Mouse (Mus musculus) forebrain, embryonic 14.5 days (tissue): ENCODE data around the gene Slc39a11. TPM values are rescaled to one million over a fixed set of nuclear protein-coding genes. Genes with fewer than 3 reads are reported as not detected.

ENCODE experiments used
- ATAC-seq: fragments of 200-750 bp; cut with Nextera tagmentation; 2 replicates; pipeline ENCODE4 v1.8.0; 2017; ENCODE audit warnings: mild to moderate bottlenecking, moderate library complexity
- DNase-seq: peaks from one replicate; pipeline ENCODE4 v3.0.0-alpha.2; 2015; ENCODE audit warnings: low spot score
- H3K27ac ChIP-seq: fragments of 300-500 bp; sonication (generic); 2 replicates; pipeline ENCODE4 v1.5.1; 2014; ENCODE audit warnings: low read depth, mild to moderate bottlenecking, control low read depth, low read length, moderate library complexity
- H3K27me3 ChIP-seq: fragments of 300-500 bp; sonication (generic); replicated peaks from 2 replicates; pipeline ENCODE4 v1.6.1; 2014; ENCODE audit warnings: low read length, control low read depth, mixed read lengths; ENCODE audit not compliant: control insufficient read depth, insufficient read depth
- H3K36me3 ChIP-seq: fragments of 300-500 bp; sonication (generic); 2 replicates; pipeline ENCODE4 v1.6.1; 2014; ENCODE audit warnings: low read length, control low read depth; ENCODE audit not compliant: control insufficient read depth, insufficient read depth
- H3K4me1 ChIP-seq: fragments of 300-500 bp; sonication (generic); 2 replicates; pipeline ENCODE4 v1.6.1; 2014; ENCODE audit warnings: antibody characterized with exemption, low read length, control low read depth; ENCODE audit not compliant: control insufficient read depth, insufficient read depth
- H3K4me2 ChIP-seq: fragments of 300-500 bp; sonication (generic); 2 replicates; pipeline ENCODE4 v1.6.1; 2014; ENCODE audit warnings: mild to moderate bottlenecking, control low read depth, low read length
- H3K4me3 ChIP-seq: fragments of 300-500 bp; sonication (generic); 2 replicates; pipeline ENCODE4 v1.5.1; 2014; ENCODE audit warnings: low read depth, low read length, control low read depth
- H3K9ac ChIP-seq: fragments of 300-500 bp; sonication (generic); 2 replicates; pipeline ENCODE4 v1.6.1; 2014; ENCODE audit warnings: mild to moderate bottlenecking, low read length, control low read depth, moderate library complexity
- H3K9me3 ChIP-seq: fragments of 300-500 bp; sonication (generic); replicated peaks from 2 replicates; pipeline ENCODE4 v1.6.1; 2016; ENCODE audit warnings: low read length, control low read depth, mixed read lengths; ENCODE audit not compliant: control insufficient read depth
- WGBS: fragments of 180-500 bp; shearing (Covaris S2); extraction: QIAGEN DNeasy Blood & Tissue Kit; methylation state at CpG from one replicate; pipeline ENCODE4 v1.1.7; 2014; 5-methylcytosine and 5-hydroxymethylcytosine counted together
- polyA plus RNA-seq: library from polyadenylated mRNA; unstranded; fragments of >200 nt; fragmentation: Nextera tagmentation; extraction: Ambion mirVana; gene quantifications from 2 replicates; pipeline ENCODE4 v1.2.1, GENCODE M21; 2014

Slc39a11 gene
- polyA plus RNA-seq, 1 experiment from 2014 or later = 29.5 TPM

GRCm38 (mm10) chr11:113676847-113677246, 27.0 kb upstream of the Slc39a11 start:
- DNase-seq (no peak), ATAC-seq (no peak)
- Histone ChIP-seq H3K4me2 (no peak overlapping the region), H3K36me3 (peaks cover 32% of the 10 kb centered on the region), H3K27me3 (no peaks in the 10 kb centered on the region), H3K4me1 (no peaks in the 10 kb centered on the region), H3K9ac (no peak overlapping the region), H3K27ac (no peak overlapping the region), H3K9me3 (no peaks in the 10 kb centered on the region), H3K4me3 (no peak overlapping the region)
- WGBS = 52% methylated on average over 2 of the region's 2 CpGs

DNA sequence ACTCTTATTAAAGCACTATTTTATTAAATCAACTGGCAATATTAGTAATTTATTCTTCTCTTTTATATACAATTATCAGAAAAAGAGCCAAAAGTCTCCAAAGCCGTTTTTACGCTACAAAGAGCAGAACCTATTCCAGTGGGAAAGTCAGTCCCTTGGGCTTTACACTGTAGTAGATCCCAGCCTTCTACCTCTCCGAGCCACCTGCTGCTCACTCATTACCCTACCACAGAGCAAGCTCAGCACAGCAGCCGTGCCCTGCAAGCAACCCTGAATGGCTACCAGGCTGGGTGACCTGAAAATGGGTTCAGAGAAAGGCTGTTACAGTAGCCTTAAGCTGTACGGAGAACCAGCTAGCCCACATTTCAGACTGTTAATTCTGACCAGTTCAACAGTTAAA, 24.7 kb upstream of the Slc39a11 start:
- Histone ChIP-seq H3K27me3 (no peaks in the 10 kb centered on the region), H3K4me2 (no peak overlapping the region), H3K27ac (no peak overlapping the region), H3K36me3 (peaks cover 44% of the 10 kb centered on the region), H3K9me3 (no peaks in the 10 kb centered on the region), H3K4me3 (no peak overlapping the region), H3K4me1 (no peaks in the 10 kb centered on the region), H3K9ac (no peak overlapping the region)
- DNase-seq (no peak), ATAC-seq (no peak)
- WGBS = 85% methylated on average over 5 of the region's 5 CpGs

GRCm38 (mm10) chr11:113673614-113674013, 23.7 kb upstream of the Slc39a11 start:
- H3K27ac ChIP-seq = 0 out of 2 replicates have a peak overlapping the region, but pooled peaks have one; percentile 1
- no peak overlapping the region for H3K4me2 ChIP-seq
- no peaks in the 10 kb centered on the region for H3K9me3 ChIP-seq
- DNase-seq (peak; percentile 43), ATAC-seq (no peak)
- H3K27me3 ChIP-seq = no peaks in the 10 kb centered on the region
- 71% methylated on average over 4 of the region's 4 CpGs for WGBS
- no peak overlapping the region for H3K4me3 ChIP-seq
- H3K4me1 ChIP-seq = no peaks in the 10 kb centered on the region
- peaks cover 49% of the 10 kb centered on the region for H3K36me3 ChIP-seq
- H3K9ac ChIP-seq = no peak overlapping the region

DNA sequence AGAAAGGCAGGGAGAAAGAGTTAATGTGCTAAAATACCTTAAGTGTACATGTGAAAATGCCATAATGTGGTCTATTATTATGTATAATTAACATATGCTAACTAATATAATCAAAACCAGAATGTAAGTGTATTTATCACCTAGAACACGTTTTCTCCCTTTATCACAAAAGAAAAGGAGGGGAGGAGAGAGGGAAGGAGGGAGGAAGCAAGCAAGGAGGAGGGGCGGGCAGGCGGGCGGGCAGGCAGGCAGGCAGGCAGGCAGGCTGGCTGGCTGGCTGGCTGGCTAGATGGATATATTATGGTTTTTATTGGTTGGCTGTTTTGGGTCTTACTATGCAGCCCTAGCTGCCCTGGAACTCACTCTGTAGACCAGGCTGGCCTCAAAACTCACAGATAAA, 19.8 kb upstream of the Slc39a11 start:
- Histone ChIP-seq H3K4me3 (no peak overlapping the region), H3K4me2 (no peak overlapping the region), H3K4me1 (no peaks in the 10 kb centered on the region; the same call in 1 of the 2 replicates), H3K27ac (no peak overlapping the region), H3K36me3 (peaks cover 43% of the 10 kb centered on the region), H3K27me3 (no peaks in the 10 kb centered on the region), H3K9ac (no peak overlapping the region), H3K9me3 (no peaks in the 10 kb centered on the region)
- DNase-seq = no peak
- 78% methylated on average over 4 of the region's 4 CpGs for WGBS
- ATAC-seq = no peak

DNA sequence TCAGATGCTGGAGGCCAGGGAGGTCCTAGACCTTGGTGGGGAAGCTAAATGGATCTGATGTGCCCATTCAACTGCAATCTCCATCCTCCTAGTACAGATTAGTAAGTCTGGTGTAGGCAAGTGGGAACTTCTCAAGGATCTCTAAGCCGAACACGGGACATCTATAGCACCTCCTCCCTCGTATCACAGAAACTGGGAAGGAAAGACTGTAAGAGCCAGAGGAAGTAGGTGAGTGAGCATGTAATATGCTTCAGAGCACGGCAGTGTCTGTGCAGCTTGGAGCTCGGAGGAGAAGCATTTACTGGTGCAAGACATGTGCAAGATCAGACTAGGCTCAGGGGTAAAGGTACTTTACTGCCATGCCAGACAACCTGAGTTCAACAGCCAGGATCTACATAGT, 19.0 kb upstream of the Slc39a11 start:
- WGBS = 93% methylated on average over 5 of the region's 5 CpGs
- H3K4me1 ChIP-seq = no peaks in the 10 kb centered on the region; the same call in 1 of the 2 replicates
- no peak overlapping the region for H3K9ac ChIP-seq
- H3K4me2 ChIP-seq = no peak overlapping the region
- no peak overlapping the region for H3K27ac ChIP-seq
- DNase-seq = no peak
- H3K36me3 ChIP-seq = peaks cover 43% of the 10 kb centered on the region
- H3K4me3 ChIP-seq = no peak overlapping the region
- H3K27me3 ChIP-seq = no peaks in the 10 kb centered on the region
- ATAC-seq = no peak
- no peaks in the 10 kb centered on the region for H3K9me3 ChIP-seq

GRCm38 (mm10) chr11:113667704-113668103, 17.8 kb upstream of the Slc39a11 start:
- 87% methylated on average over 4 of the region's 4 CpGs for WGBS
- Histone ChIP-seq H3K27me3 (no peaks in the 10 kb centered on the region), H3K9me3 (no peaks in the 10 kb centered on the region), H3K27ac (no peak overlapping the region), H3K4me1 (no peaks in the 10 kb centered on the region; the same call in 1 of the 2 replicates), H3K9ac (no peak overlapping the region), H3K36me3 (peaks cover 46% of the 10 kb centered on the region), H3K4me3 (no peak overlapping the region), H3K4me2 (no peak overlapping the region)
- DNase-seq = no peak
- ATAC-seq = no peak

- no peak for ATAC-seq
- Histone ChIP-seq H3K9me3 (no peaks in the 10 kb centered on the region), H3K4me1 (no peaks in the 10 kb centered on the region; the same call in 1 of the 2 replicates), H3K4me2 (no peak overlapping the region), H3K4me3 (no peak overlapping the region), H3K9ac (no peak overlapping the region), H3K27ac (no peak overlapping the region), H3K36me3 (peaks cover 51% of the 10 kb centered on the region), H3K27me3 (no peaks in the 10 kb centered on the region)
- DNase-seq = peak; percentile 43
- 69% methylated on average over 2 of the region's 2 CpGs for WGBS
Observed at GRCm38 (mm10) chr11:113667122-113667521, 17.2 kb upstream of the Slc39a11 start.

- Histone ChIP-seq H3K36me3 (peaks cover 55% of the 10 kb centered on the region), H3K4me1 (no peaks in the 10 kb centered on the region; the same call in 1 of the 2 replicates), H3K9me3 (no peaks in the 10 kb centered on the region), H3K9ac (no peak overlapping the region), H3K4me3 (no peak overlapping the region), H3K4me2 (no peak overlapping the region), H3K27ac (peak overlapping the region; percentile 27; the same call in 1 of the 2 replicates), H3K27me3 (no peaks in the 10 kb centered on the region)
- ATAC-seq (no peak), DNase-seq (no peak)
- WGBS = 66% methylated on average over 10 of the region's 10 CpGs
Observed at GRCm38 (mm10) chr11:113666648-113667047, 16.8 kb upstream of the Slc39a11 start.

GRCm38 (mm10) chr11:113666205-113666604, 16.3 kb upstream of the Slc39a11 start:
- peaks cover 55% of the 10 kb centered on the region for H3K36me3 ChIP-seq
- H3K4me3 ChIP-seq = no peak overlapping the region
- no peaks in the 10 kb centered on the region for H3K9me3 ChIP-seq
- no peak overlapping the region for H3K27ac ChIP-seq
- H3K4me1 ChIP-seq = no peaks in the 10 kb centered on the region; the same call in 1 of the 2 replicates
- DNase-seq (no peak), ATAC-seq (no peak)
- no peak overlapping the region for H3K4me2 ChIP-seq
- no peak overlapping the region for H3K9ac ChIP-seq
- H3K27me3 ChIP-seq = no peaks in the 10 kb centered on the region
- 87% methylated on average over 6 of the region's 6 CpGs for WGBS
